Mouse (Mus musculus): ENCODE measurements around the gene Pex5l.

The Pex5l gene

GRCm38 (mm10) chr3:33063590-33063989, 79.5 kb downstream of the Pex5l start:
- no peak for DNase-seq (ENCODE audit: inconsistent ontology term)

- DNase-seq (ENCODE audit: inconsistent ontology term) = no peak
These were observed 81.6 kb downstream of the Pex5l start for GRCm38 (mm10) chr3:33061428-33061827.

- no peak for DNase-seq (ENCODE audit: inconsistent ontology term)
These were observed 82.0 kb downstream of the Pex5l start for GRCm38 (mm10) chr3:33061016-33061415.

- no peak for DNase-seq (ENCODE audit: inconsistent ontology term)
These were observed 82.6 kb downstream of the Pex5l start for GRCm38 (mm10) chr3:33060343-33060937.

GRCm38 (mm10) chr3:33048304-33048703, 94.7 kb downstream of the Pex5l start:
- DNase-seq (ENCODE audit: inconsistent ontology term) = no peak

- no peak for DNase-seq (ENCODE audit: inconsistent ontology term)
These were observed 98.3 kb downstream of the Pex5l start for GRCm38 (mm10) chr3:33044799-33045106.

- DNase-seq (ENCODE audit: inconsistent ontology term) = peak; percentile 7
These were observed 98.9 kb downstream of the Pex5l start for GRCm38 (mm10) chr3:33043896-33044798.

GRCm38 (mm10) chr3:33024566-33024965, 118.5 kb downstream of the Pex5l start:
- DNase-seq (ENCODE audit: inconsistent ontology term) = no peak

GRCm38 (mm10) chr3:33003901-33004300, 139.1 kb downstream of the Pex5l start:
- DNase-seq (ENCODE audit: inconsistent ontology term) = no peak

GRCm38 (mm10) chr3:33001769-33002168, 141.3 kb downstream of the Pex5l start:
- peak; percentile 12 for DNase-seq (ENCODE audit: inconsistent ontology term)

- no peak for DNase-seq (ENCODE audit: inconsistent ontology term)
These were observed 142.5 kb downstream of the Pex5l start for GRCm38 (mm10) chr3:33000383-33001015.

- no peak for DNase-seq (ENCODE audit: inconsistent ontology term)
These were observed 151.1 kb downstream of the Pex5l start for GRCm38 (mm10) chr3:32991713-32992575.

- no peak for DNase-seq (ENCODE audit: inconsistent ontology term)
These were observed 155.2 kb downstream of the Pex5l start for GRCm38 (mm10) chr3:32987806-32988205.

GRCm38 (mm10) chr3:32985141-32985540, 157.9 kb downstream of the Pex5l start:
- no peak for DNase-seq (ENCODE audit: inconsistent ontology term)

GRCm38 (mm10) chr3:32979981-32980380, 163.1 kb downstream of the Pex5l start:
- no peak for DNase-seq (ENCODE audit: inconsistent ontology term)

GRCm38 (mm10) chr3:32979238-32979637, 163.8 kb downstream of the Pex5l start:
- peak; percentile 7 for DNase-seq (ENCODE audit: inconsistent ontology term)

GRCm38 (mm10) chr3:32970257-32970656, 172.8 kb downstream of the Pex5l start:
- DNase-seq (ENCODE audit: inconsistent ontology term) = no peak

GRCm38 (mm10) chr3:32968671-32969425, 174.2 kb downstream of the Pex5l start:
- DNase-seq (ENCODE audit: inconsistent ontology term) = no peak

- DNase-seq (ENCODE audit: inconsistent ontology term) = peak; percentile 43
These were observed 177.5 kb downstream of the Pex5l start for GRCm38 (mm10) chr3:32965528-32965927.

- no peak for DNase-seq (ENCODE audit: inconsistent ontology term)
These were observed 181.6 kb downstream of the Pex5l start for GRCm38 (mm10) chr3:32961494-32961893.

GRCm38 (mm10) chr3:32951382-32951781, 191.7 kb downstream of the Pex5l start:
- DNase-seq (ENCODE audit: inconsistent ontology term) = no peak
